Mouse (Mus musculus) right cerebral cortex, adult 18-20 months (tissue): ENCODE data around the gene Kctd14.

Experiments used
- DNase-seq: peaks from one replicate; pipeline ENCODE4 v3.0.0; 2022; ENCODE audit warnings: mixed read lengths

Gene Kctd14

DNA sequence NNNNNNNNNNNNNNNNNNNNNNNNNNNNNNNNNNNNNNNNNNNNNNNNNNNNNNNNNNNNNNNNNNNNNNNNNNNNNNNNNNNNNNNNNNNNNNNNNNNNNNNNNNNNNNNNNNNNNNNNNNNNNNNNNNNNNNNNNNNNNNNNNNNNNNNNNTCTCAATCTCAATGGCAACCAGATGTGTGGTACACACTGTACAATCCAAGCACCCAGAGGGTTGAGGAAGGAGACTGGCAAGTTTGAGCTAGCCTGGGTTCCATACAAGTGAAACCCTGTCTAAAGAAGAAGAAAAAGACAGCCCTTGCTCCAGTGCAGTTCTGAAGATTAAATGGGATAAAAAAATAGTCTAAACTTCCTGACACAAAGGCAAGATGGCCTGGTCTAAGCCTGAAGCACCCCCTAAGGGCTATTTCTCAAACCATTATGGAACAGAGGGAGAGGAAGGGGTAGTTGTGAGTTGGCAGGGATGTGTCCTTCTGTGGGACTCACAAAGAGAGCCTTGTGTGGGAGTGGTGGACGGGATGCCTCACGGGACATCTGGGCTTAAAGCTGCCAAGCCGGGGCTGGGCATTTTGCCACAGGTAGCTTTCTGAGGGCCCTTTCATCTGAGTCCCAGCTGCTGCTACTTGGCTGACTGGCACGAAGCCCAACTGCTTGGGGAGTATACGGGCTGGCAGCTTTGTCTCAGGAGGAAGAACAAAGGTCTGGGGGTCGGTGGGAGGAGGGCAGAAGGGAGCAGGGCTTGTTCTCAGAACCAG lies 4.8 kb upstream of the Kctd14 start:
- DNase-seq: peak; percentile 95

GRCm38 (mm10) chr7:97447050-97447531 lies 4.0 kb upstream of the Kctd14 start:
- peak; percentile 20 for DNase-seq

- no peak for DNase-seq
These were observed 1.1 kb downstream of the Kctd14 start for GRCm38 (mm10) chr7:97452196-97452595.

GRCm38 (mm10) chr7:97453141-97453921 lies 2.2 kb downstream of the Kctd14 start:
- DNase-seq: peak; percentile 1

- DNase-seq: no peak
These were observed 3.7 kb downstream of the Kctd14 start for GRCm38 (mm10) chr7:97454795-97455194.

GRCm38 (mm10) chr7:97455577-97455976 lies 4.5 kb downstream of the Kctd14 start:
- DNase-seq: no peak

DNA sequence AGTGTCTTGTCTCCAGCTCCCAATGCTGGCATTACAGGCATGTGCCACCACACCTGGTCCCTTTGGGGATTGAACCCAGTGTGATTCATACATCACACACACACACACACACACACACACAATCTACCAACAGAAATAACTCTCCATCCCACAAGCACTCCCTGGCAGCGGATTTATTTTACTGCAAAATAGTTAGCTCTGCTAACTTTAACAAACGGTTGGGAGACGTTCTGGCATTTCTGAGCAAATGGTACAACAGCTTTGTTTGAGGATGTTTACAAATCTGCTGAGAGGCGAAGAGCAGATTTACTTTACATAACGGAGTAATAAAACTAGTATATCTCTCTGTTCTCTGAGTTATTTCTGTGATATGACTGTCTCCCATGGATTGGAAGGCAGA lies 21.9 kb downstream of the Kctd14 start:
- DNase-seq: peak; percentile 8

DNA sequence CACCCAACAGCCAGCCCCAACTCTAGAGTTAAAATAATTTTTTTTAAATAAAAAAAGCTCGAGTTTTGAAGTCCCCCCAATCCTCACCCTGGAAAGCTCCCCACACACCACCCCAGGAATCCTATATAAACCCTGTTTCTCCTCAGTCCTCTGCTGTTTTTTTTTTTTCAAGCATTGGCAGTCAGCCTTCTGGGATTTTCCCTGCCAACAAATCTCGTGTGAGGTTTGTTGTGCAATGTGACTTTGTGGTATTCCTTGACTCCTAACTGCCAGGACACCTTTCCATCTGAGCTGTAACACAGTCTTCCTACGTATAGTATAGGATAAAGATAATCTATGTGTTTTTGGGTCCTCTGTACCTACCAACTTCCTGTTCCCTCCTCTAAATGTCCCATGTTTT lies 28.2 kb downstream of the Kctd14 start:
- no peak for DNase-seq

DNA sequence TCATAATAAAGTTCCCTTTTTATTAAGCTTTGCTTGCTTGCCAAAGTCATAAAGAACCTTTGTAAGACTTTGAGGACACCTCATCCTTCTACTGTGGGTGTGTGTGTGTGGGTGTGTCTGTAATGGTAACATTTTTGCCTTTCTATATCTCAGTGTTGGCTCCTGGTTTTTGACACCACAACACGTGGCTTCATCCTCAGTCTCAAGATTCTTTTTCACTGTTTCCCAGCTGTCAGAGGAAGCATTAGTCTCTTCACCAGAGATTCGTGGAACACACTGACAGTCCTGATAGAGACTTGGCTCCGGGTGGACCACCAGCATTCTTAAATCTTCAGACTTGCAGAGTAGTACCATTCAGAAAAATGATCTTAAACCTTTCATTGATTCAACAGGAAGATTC lies 29.2 kb downstream of the Kctd14 start:
- no peak for DNase-seq

DNA sequence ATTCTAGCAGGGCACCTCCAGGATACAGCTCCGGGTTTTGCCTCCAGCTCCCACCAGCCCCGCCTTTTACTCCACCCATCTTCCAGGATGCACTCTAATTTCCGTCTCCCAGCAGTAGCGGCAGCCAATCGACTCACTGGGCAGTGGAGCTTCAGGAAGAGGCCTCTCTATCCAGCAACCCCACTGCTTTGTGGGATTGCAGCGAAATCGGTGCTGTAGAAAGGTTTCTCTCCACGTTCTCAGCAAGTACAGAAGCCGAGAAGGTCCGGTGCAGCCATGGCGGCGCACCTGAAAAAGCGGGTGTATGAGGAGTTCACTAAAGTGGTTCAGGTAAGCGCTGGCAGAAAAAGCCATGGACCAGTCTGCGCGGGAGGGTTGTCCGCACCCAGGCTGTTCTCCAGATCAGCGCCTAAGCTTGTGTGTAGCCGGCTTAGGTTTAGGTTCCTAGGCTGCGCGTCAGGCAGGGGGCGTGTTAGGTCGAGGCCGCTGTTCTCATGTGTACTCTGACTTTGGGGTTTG lies 29.8 kb downstream of the Kctd14 start, which contains the start of gene Ints4:
TSS of gene Ints4 (plus strand) at position 136 of the 519 bp plus-strand sequence.
- DNase-seq: peak; percentile 98

GRCm38 (mm10) chr7:97483378-97483777 lies 32.3 kb downstream of the Kctd14 start:
- no peak for DNase-seq

DNA sequence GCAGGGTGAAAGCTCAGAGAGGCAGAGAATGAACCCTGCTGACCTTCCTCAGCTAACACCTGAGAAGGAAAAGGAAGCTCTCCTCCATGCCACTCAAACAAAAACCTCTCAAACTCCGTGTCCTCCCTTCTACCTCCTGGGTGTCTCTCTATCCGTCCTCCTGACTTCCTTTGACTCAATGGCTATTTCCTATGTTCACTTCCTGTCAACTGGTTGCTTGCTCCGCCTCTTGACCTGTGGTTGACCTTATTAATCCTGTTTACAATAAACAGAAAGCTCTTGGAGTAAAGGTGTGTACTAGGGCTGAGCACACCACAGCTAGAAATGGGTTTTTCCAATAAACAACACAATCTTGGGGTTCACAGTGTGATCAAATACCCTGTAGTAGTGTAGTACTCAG lies 40.0 kb downstream of the Kctd14 start:
- DNase-seq: no peak

DNA sequence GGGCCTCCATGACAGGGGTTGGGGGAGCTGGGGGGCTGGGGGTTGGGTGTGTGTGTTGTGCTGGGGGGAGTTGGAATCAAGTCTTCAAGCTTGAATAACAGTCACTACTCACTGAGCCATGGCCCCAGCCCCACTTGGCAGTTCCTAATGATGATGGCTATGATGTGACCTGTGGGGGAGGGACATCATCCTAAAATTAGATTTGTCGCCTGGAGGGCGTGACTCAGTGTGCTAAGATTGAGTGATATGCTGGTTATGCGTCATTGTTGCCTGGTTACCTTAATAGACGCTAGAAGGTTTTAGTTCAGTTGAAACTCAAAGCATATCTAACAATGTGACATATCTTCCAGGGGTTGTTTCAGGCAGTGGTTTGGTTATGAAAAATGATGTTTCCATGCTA lies 41.3 kb downstream of the Kctd14 start:
- peak; percentile 18 for DNase-seq

DNA sequence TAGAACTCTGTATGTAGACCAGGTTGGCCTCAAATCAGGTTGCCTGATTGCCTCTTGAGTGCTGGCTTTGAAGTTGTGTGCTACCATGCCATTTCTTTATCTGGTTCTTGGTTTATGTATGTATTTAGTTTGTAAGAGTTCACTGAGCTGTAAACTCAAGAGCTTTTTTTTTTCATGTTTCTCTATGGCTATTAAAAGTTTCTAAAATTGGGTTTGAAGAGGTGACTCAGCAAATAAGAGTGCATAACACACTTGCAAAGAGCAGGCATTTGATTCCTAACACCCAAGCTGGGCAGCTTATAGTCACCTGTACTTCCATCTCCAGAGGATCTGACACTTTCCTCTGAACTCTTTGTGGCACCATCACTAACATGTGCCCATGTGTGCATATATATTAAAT lies 43.9 kb downstream of the Kctd14 start:
- no peak for DNase-seq

GRCm38 (mm10) chr7:97500555-97501209 lies 49.6 kb downstream of the Kctd14 start:
- DNase-seq: no peak
